Mouse (Mus musculus): ENCODE data around the gene March6. TPM values are rescaled to one million over a fixed set of nuclear protein-coding genes. Genes with fewer than 3 reads are reported as not detected.

March6 gene
- polyA plus RNA-seq, 1 experiment: 70.2 TPM

- Histone ChIP-seq H3K4me1 (ENCODE audit: control insufficient read depth, insufficient read depth, low read length) (peaks cover 4% of the 10 kb centered on the region; the same call in 1 of the 2 replicates), H3K27ac (ENCODE audit: insufficient read depth, low read length) (no peak overlapping the region), H3K27me3 (ENCODE audit: control insufficient read depth, insufficient read depth, low read length) (no peaks in the 10 kb centered on the region), H3K4me3 (replicated peaks; ENCODE audit: insufficient read depth, low read depth, low read length) (no peak overlapping the region)
- no peak for DNase-seq
- 73% methylated on average over 2 of the region's 2 CpGs for WGBS
- TF ChIP-seq CTCF (IDR thresholded peaks at IDR 0.05; ENCODE audit: borderline replicate concordance, insufficient read depth, low read depth, low read length) (no peak), POLR2A (IDR thresholded peaks at IDR 0.05; ENCODE audit: borderline replicate concordance, insufficient read depth, low read length) (no peak)
Measured at GRCm38 (mm10) chr15:31532331-31533021, 1.6 kb upstream of the March6 start.

- TF ChIP-seq CTCF (IDR thresholded peaks at IDR 0.05; ENCODE audit: borderline replicate concordance, insufficient read depth, low read depth, low read length) (no peak), POLR2A (IDR thresholded peaks at IDR 0.05; ENCODE audit: borderline replicate concordance, insufficient read depth, low read length) (no peak)
- no peaks in the 10 kb centered on the region for H3K27me3 ChIP-seq (ENCODE audit: control insufficient read depth, insufficient read depth, low read length)
- H3K4me3 ChIP-seq (replicated peaks; ENCODE audit: insufficient read depth, low read depth, low read length): peak overlapping the region; percentile 69
- peak overlapping the region; percentile 97 for H3K27ac ChIP-seq (ENCODE audit: insufficient read depth, low read length)
- peaks cover 4% of the 10 kb centered on the region; the same call in 1 of the 2 replicates for H3K4me1 ChIP-seq (ENCODE audit: control insufficient read depth, insufficient read depth, low read length)
- DNase-seq: peak in 1 of 2 experiments; percentile 39
- WGBS: 11% methylated on average over 16 of the region's 16 CpGs
Measured at GRCm38 (mm10) chr15:31531446-31532330, 835 bp upstream of the March6 start.

GRCm38 (mm10) chr15:31529811-31530658, 818 bp downstream of the March6 start:
- TF ChIP-seq CTCF (IDR thresholded peaks at IDR 0.05; ENCODE audit: borderline replicate concordance, insufficient read depth, low read depth, low read length): no peak
- no peak for TF ChIP-seq POLR2A (IDR thresholded peaks at IDR 0.05; ENCODE audit: borderline replicate concordance, insufficient read depth, low read length)
- H3K27ac ChIP-seq (ENCODE audit: insufficient read depth, low read length): peak overlapping the region; percentile 64; the same call in 1 of the 2 replicates
- H3K4me3 ChIP-seq (replicated peaks; ENCODE audit: insufficient read depth, low read depth, low read length): peak overlapping the region; percentile 87
- peaks cover 4% of the 10 kb centered on the region; the same call in 1 of the 2 replicates for H3K4me1 ChIP-seq (ENCODE audit: control insufficient read depth, insufficient read depth, low read length)
- peak; percentile 59 to 64 for DNase-seq
- under 1% methylated on average over 44 of the region's 56 CpGs for WGBS
- no peaks in the 10 kb centered on the region for H3K27me3 ChIP-seq (ENCODE audit: control insufficient read depth, insufficient read depth, low read length)

GRCm38 (mm10) chr15:31529103-31529502, 1.8 kb downstream of the March6 start:
- DNase-seq: no peak
- TF ChIP-seq CTCF (IDR thresholded peaks at IDR 0.05; ENCODE audit: borderline replicate concordance, insufficient read depth, low read depth, low read length) (no peak), POLR2A (IDR thresholded peaks at IDR 0.05; ENCODE audit: borderline replicate concordance, insufficient read depth, low read length) (no peak)
- no peaks in the 10 kb centered on the region for H3K27me3 ChIP-seq (ENCODE audit: control insufficient read depth, insufficient read depth, low read length)
- WGBS: 20% methylated on average over 6 of the region's 6 CpGs
- H3K4me1 ChIP-seq (ENCODE audit: control insufficient read depth, insufficient read depth, low read length): peaks cover 4% of the 10 kb centered on the region; the same call in 1 of the 2 replicates
- no peak overlapping the region for H3K27ac ChIP-seq (ENCODE audit: insufficient read depth, low read length)
- peak overlapping the region; percentile 87 for H3K4me3 ChIP-seq (replicated peaks; ENCODE audit: insufficient read depth, low read depth, low read length)

- no peak for DNase-seq
- Histone ChIP-seq H3K4me3 (replicated peaks; ENCODE audit: insufficient read depth, low read depth, low read length) (no peak overlapping the region), H3K27ac (ENCODE audit: insufficient read depth, low read length) (no peak overlapping the region), H3K4me1 (ENCODE audit: control insufficient read depth, insufficient read depth, low read length) (peaks cover 4% of the 10 kb centered on the region; the same call in 1 of the 2 replicates), H3K27me3 (ENCODE audit: control insufficient read depth, insufficient read depth, low read length) (no peaks in the 10 kb centered on the region)
- WGBS: 76% methylated on average over 4 of the region's 4 CpGs
- TF ChIP-seq POLR2A (IDR thresholded peaks at IDR 0.05; ENCODE audit: borderline replicate concordance, insufficient read depth, low read length): no peak
- no peak for TF ChIP-seq CTCF (IDR thresholded peaks at IDR 0.05; ENCODE audit: borderline replicate concordance, insufficient read depth, low read depth, low read length)
Measured at GRCm38 (mm10) chr15:31528477-31528876, 2.4 kb downstream of the March6 start.

GRCm38 (mm10) chr15:31526463-31526862, 4.4 kb downstream of the March6 start:
- Histone ChIP-seq H3K4me3 (replicated peaks; ENCODE audit: insufficient read depth, low read depth, low read length) (no peak overlapping the region), H3K27me3 (ENCODE audit: control insufficient read depth, insufficient read depth, low read length) (no peaks in the 10 kb centered on the region), H3K27ac (ENCODE audit: insufficient read depth, low read length) (no peak overlapping the region), H3K4me1 (ENCODE audit: control insufficient read depth, insufficient read depth, low read length) (no peaks in the 10 kb centered on the region; the same call in 1 of the 2 replicates)
- DNase-seq: no peak
- 59% methylated on average over 1 of the region's 1 CpGs for WGBS
- TF ChIP-seq CTCF (IDR thresholded peaks at IDR 0.05; ENCODE audit: borderline replicate concordance, insufficient read depth, low read depth, low read length): no peak
- TF ChIP-seq POLR2A (IDR thresholded peaks at IDR 0.05; ENCODE audit: borderline replicate concordance, insufficient read depth, low read length): no peak

GRCm38 (mm10) chr15:31519000-31519399, 11.9 kb downstream of the March6 start:
- DNase-seq: no peak
- TF ChIP-seq POLR2A (IDR thresholded peaks at IDR 0.05; ENCODE audit: borderline replicate concordance, insufficient read depth, low read length): no peak
- TF ChIP-seq CTCF (IDR thresholded peaks at IDR 0.05; ENCODE audit: borderline replicate concordance, insufficient read depth, low read depth, low read length): no peak
- no peak overlapping the region for H3K27ac ChIP-seq (ENCODE audit: insufficient read depth, low read length)
- no peaks in the 10 kb centered on the region for H3K27me3 ChIP-seq (ENCODE audit: control insufficient read depth, insufficient read depth, low read length)
- WGBS: 80% methylated on average over 5 of the region's 5 CpGs
- no peak overlapping the region for H3K4me3 ChIP-seq (replicated peaks; ENCODE audit: insufficient read depth, low read depth, low read length)
- no peaks in the 10 kb centered on the region; the same call in 1 of the 2 replicates for H3K4me1 ChIP-seq (ENCODE audit: control insufficient read depth, insufficient read depth, low read length)

Measured in cerebellum, adult 2 months (tissue).